Mouse (Mus musculus) heart, postnatal 4 days (tissue): Measurements from ENCODE around the gene Ssbp3. TPM values are rescaled to one million over a fixed set of nuclear protein-coding genes. Genes with fewer than 3 reads are reported as not detected.

ENCODE experiments used
- DNase-seq: peaks from one replicate; pipeline ENCODE4 v3.0.0; 2021
- total RNA-seq, 2 experiments: library from RNA; stranded (reverse); gene quantifications; 2 replicates each; pipeline ENCODE4 v1.2.3; 2021

The Ssbp3 gene
- total RNA-seq, 2 experiments from 2014 or later, result 55.3 to 58.7 TPM

DNA sequence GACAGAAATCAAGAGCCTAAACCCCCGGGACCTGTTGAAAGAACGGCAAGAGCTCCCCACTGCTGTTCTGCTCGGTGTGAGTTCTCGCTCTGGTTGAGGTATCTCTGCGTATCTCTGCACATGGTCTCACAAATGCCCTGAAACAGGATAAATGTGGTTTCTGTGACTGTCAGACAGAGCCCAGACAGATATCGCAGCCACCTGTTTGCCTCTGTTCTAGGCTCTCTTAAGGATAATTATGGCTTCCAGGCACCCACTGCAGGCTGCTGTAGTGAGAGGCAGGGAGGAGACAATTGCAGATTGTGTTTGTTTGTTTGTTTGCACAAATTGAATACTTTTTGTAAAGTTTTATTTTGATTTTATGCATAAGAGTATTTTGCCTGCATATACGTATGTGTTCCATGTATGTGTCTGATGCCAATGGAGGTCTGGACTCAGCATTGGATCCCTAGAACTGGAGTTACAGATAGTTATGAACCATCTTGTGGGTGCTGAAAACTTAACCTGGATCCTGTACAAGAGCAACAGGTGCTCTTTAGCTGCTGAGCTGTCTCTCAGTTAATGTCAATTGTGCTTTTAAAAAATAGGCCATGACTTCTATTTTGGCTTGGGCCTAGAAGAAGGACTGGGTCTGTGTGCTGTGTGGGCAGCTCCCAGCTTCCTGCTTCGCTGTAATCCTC is 101.0 kb downstream of the Ssbp3 start:
- DNase-seq, result no peak

- DNase-seq, result no peak
Observed at GRCm38 (mm10) chr4:107012005-107012478, 101.5 kb downstream of the Ssbp3 start.

DNA sequence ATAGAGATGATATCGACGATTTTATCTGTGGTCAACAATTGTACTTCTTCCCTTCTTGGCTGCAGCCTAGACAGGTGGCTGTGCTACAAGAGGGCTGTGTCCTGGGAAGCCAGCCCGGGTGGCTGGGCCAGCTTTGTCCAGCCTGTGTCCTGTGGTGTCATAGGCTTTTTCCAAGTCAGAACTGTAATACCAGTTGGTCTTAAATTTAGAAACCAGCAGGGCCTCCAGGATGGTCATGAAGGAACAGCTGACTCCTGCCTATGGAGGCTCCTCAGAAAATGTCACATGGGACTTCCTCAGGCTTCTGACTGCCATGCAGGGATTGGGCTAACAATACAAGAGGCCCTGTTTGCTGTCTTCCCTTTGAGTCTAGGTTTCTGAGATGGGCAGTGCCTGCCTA is 102.1 kb downstream of the Ssbp3 start:
- DNase-seq, result peak; percentile 29

- DNase-seq, result peak; percentile 20
Observed at GRCm38 (mm10) chr4:107013119-107013816, 102.8 kb downstream of the Ssbp3 start.

GRCm38 (mm10) chr4:107013817-107014260 is 103.3 kb downstream of the Ssbp3 start:
- no peak for DNase-seq

- peak; percentile 26 for DNase-seq
Observed at GRCm38 (mm10) chr4:107015971-107016511, 105.5 kb downstream of the Ssbp3 start.

DNA sequence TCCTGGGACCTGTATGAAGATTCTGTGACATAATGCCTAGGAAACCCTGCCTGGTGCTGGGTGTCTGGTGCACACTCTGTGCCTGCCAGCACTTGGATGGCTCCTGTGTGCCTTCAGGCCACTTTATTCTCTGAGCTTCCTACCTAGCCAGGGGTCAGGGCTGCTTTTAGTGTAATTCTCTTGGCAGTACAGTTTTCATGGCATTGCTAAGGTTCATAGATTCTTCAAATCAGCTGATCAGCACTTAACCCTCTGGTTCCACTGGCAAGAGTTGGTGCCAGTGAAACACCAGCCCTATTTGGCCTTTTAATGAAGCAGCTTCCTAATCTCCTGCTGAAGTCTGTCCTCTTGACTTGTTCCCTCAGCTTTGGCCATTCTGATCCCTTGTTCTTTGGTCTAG is 106.8 kb downstream of the Ssbp3 start:
- DNase-seq, result no peak

GRCm38 (mm10) chr4:107018521-107018920 is 108.0 kb downstream of the Ssbp3 start:
- DNase-seq, result peak; percentile 29

DNA sequence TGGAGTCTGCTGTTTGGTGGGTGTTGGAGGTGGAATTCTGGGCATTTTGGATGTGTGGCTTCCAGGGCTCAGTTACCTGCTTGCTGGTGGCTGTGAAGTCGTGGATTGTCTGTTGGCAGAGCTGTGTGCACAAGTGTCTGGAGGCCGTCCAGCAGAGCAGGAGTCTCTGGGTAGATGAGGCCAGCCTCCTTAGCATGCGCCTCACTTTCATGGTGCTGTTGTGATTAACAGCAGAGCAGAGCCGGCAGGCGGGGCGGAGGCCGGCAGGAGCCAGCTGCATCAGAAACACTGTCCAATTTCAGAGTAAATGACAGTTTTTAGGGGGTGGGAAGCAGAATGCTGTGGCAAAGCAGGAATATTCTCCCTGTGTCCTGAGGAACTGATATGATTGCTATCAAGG is 108.5 kb downstream of the Ssbp3 start:
- DNase-seq, result peak; percentile 35

GRCm38 (mm10) chr4:107020287-107021000 is 109.9 kb downstream of the Ssbp3 start:
- no peak for DNase-seq

DNA sequence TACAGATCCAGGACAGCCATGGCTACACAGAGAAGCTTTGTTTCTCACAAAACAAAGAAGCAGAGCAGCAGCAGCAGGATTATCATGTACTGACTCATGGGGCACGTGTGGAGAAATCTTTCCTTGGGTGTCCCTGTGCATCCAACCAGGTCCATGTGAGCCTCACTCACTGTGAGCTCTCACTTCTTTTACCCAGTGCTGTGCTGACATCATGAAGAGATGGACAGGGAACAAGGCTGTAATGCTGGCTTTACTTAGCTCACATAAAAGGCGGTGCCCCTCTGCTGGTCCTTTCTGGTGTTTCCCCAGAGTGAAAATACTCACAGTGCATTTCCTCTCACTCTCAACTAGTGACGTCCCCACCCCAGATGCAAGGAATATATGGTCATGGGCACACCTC is 111.0 kb downstream of the Ssbp3 start:
- no peak for DNase-seq

GRCm38 (mm10) chr4:107024899-107025298 is 114.4 kb downstream of the Ssbp3 start:
- DNase-seq, result no peak

GRCm38 (mm10) chr4:107025369-107025768 is 114.9 kb downstream of the Ssbp3 start:
- no peak for DNase-seq

DNA sequence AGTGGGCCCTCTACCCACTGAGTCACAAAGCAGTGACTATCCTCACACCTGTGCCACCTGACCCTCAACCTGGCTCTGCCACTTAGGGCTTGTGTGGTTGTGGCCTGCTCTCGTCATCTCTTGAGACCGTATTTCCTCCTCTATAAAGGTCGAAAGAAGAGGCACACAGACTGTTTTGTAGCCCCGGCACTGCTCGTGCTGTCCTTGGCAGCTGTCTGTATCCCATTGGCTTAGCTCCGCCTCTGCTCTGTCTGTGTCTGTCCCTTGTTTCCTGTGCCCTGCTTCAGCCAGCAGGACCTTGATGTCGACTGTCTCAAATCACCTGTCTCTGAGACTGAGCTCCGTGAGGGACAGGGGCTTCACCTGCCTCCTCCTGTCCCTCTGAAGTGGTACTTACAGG is 116.0 kb downstream of the Ssbp3 start:
- no peak for DNase-seq

DNA sequence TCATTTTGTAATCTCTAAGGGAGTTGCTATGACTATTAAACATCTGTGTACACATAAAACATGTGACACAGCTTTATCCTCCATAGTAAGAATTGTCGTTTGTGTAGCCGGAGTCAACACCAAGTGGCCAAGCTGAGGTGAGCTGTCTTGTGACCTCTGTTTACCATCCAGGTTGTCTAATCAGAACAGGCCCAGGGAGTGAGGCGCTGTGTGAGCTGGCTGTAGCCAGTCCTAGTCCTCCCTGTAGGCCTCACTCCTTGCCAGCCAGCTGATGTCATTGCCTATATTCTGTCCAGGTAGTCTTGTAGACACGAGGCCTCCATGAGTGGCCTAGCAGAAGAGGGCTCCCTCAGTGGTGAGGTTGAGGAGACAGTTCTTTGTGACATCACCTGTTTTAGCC is 125.2 kb downstream of the Ssbp3 start:
- no peak for DNase-seq

- no peak for DNase-seq
Observed at GRCm38 (mm10) chr4:107036985-107037384, 126.5 kb downstream of the Ssbp3 start.

DNA sequence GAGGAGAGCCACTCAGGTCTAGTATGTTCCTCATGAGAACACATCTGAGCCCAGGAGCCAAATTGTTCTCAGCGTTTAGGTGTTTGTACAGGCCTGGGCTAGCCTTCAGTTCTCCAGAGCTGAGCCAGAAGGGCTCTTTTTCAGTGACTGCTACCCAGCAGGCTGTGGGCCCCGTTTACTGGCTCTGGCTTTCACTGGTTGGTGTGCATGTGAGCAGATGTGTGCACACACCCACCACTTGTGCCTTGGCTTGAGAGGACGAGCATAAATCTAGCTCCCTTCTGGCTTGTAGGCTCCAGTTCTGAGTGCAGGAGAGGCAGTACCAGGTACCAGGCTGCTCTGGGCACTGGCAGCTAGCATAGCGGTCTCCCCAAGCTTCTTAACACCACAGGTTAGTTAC is 127.8 kb downstream of the Ssbp3 start:
- DNase-seq, result no peak

- DNase-seq, result no peak
Observed at GRCm38 (mm10) chr4:107039270-107039669, 128.8 kb downstream of the Ssbp3 start.

GRCm38 (mm10) chr4:107042304-107042703 is 131.8 kb downstream of the Ssbp3 start:
- no peak for DNase-seq

GRCm38 (mm10) chr4:107045188-107045587 is 134.7 kb downstream of the Ssbp3 start:
- no peak for DNase-seq

- DNase-seq, result no peak
Observed at GRCm38 (mm10) chr4:107047806-107048205, 137.3 kb downstream of the Ssbp3 start.

GRCm38 (mm10) chr4:107048568-107049162 is 138.2 kb downstream of the Ssbp3 start:
- DNase-seq, result no peak

DNA sequence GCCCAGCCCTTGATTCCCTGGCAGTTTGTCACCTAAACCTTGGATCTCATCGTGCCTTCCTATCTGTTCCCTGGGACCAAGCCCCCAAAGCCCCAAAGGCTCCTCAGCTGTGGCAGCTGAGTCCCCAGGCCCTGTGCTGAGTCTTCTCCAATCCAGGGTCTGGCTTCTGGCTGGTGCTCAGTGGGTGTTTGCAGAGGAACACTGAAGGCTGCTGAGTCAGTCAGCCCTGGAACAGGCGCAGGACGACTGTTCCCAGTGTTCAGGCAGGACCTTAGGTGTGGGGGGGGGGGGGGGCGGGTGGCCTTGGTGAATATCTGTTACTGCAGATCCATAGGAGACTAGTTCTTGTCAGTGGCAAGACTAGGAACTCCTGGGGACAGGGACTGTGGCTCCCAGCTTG is 141.4 kb downstream of the Ssbp3 start:
- DNase-seq, result no peak
